16 mouse cellular contexts compared by ENCODE assay signal in genomic region chr3:99785955-99786529, GRCm38 (mm10).
"Had no signal": no experiment of that assay in that cellular context is flagged by ENCODE, and none has a peak within 500 bp of the region (broad histone marks: within the 10 kb centered on the region; RNA-seq: fewer than 3 reads in every experiment).

No protein-coding gene starts in this region.

- ATAC-seq: hindbrain, postnatal 0 days; liver, postnatal 0 days; midbrain, embryonic 15.5 days had no signal

- H3K27me3 ChIP-seq: liver, embryonic 13.5 days; lung, embryonic 15.5 days; midbrain, embryonic 15.5 days; neural tube, embryonic 12.5 days had no signal

- H3K9ac ChIP-seq: liver, embryonic 13.5 days; liver, postnatal 0 days; lung, embryonic 15.5 days; midbrain, embryonic 15.5 days; neural tube, embryonic 12.5 days had no signal

- H3K36me3 ChIP-seq: liver, embryonic 13.5 days; lung, embryonic 15.5 days; midbrain, embryonic 15.5 days; neural tube, embryonic 12.5 days had no signal

- H3K4me3 ChIP-seq: liver, embryonic 13.5 days; lung, embryonic 15.5 days; midbrain, embryonic 15.5 days; neural tube, embryonic 12.5 days had no signal

- H3K27ac ChIP-seq: hindbrain, postnatal 0 days; liver, embryonic 13.5 days; lung, embryonic 15.5 days; midbrain, embryonic 15.5 days; neural tube, embryonic 12.5 days had no signal

- H3K4me2 ChIP-seq: liver, embryonic 13.5 days; lung, embryonic 15.5 days; midbrain, embryonic 15.5 days; neural tube, embryonic 12.5 days had no signal

- H3K9me3 ChIP-seq: liver, embryonic 13.5 days; lung, embryonic 15.5 days; midbrain, embryonic 15.5 days; neural tube, embryonic 12.5 days had no signal

- H3K4me1 ChIP-seq: liver, embryonic 13.5 days; lung, embryonic 15.5 days; midbrain, embryonic 15.5 days; neural tube, embryonic 12.5 days had no signal

- DNase-seq: kidney, adult 11 months; kidney, adult 9 months; kidney, postnatal 14 days; layer of hippocampus, adult 9-11 months; layer of hippocampus, postnatal 36 days; liver; liver, embryonic 13.5 days; liver, postnatal 0 days; lung, postnatal 14 days; retina, postnatal 1 day; right cerebral cortex, postnatal 14 days; thymus, postnatal 4 days had no signal
